Mouse (Mus musculus): ENCODE results near the gene Sept10.

DNA sequence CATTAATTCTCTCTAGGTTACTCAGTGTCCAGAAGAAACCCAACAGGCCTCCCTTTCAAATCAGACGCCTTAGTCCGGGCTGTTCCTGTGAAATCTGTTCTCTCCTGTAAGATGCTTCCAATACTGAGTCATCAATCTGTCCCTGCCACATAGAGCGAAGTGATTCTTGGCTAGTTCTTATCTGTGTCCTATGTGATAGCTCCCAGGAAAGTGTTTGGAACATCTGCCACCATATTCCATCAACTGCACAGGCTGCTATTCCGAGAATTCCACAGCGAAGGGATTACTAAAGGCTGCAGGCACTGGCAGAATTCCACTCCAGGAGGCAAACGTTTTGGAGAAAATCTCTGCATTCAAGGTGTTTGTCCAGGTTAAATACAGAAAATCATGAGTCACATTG lies 94.0 kb downstream of the Sept10 start:
- TF ChIP-seq CTCF (IDR thresholded peaks at IDR 0.05; ENCODE audit: low read depth) (no peak), EP300 (IDR thresholded peaks at IDR 0.05; ENCODE audit: low read depth) (no peak)

Measured in liver, postnatal 0 days (tissue).